Mouse (Mus musculus) liver, adult 2 months (tissue): ENCODE data around the gene Sox18.

Experiments used
- CTCF ChIP-seq: fragments of 200-500 bp; IDR thresholded peaks from 2 replicates; pipeline ENCODE4 v1.5.1; 2011; ENCODE audit warnings: low read depth, low read length, control low read depth
- POLR2A ChIP-seq: fragments of 200-500 bp; IDR thresholded peaks from 2 replicates; pipeline ENCODE4 v1.6.1; 2011; ENCODE audit warnings: low read length, control low read depth; ENCODE audit not compliant: insufficient read depth; ENCODE audit errors: extremely low read depth

DNA sequence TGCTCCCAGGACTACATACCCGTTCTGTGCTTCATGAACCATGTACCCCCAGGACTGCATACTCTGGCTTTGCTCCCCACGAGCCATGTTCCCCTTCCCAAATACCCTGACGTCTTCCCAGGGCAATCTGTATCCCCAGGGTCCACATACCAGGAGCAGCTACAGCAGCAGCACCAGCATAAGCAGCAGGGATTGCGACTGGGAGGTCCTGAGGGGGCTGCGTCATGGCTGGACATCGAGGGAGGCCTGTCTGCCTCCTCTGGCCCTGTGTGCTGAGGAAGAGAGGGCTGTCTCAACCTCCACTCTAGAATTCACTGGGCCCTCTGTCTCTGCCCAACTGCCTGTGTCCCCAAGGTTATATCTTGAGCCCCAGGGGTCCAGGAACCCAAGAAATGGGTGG is 19.6 kb upstream of the Sox18 start:
- TF ChIP-seq POLR2A (no peak), CTCF (no peak)
